Mouse (Mus musculus) ES-Bruce4 (cell line): Measurements from ENCODE around the gene Acacb.

Experiments
- CTCF ChIP-seq: IDR thresholded peaks from one replicate; pipeline ENCODE4 v1.8.1; 2011; ENCODE audit warnings: low read depth, low read length
- POLR2A ChIP-seq: IDR thresholded peaks from one replicate; pipeline ENCODE4 v1.8.1; 2011; ENCODE audit warnings: low read length; ENCODE audit not compliant: insufficient read depth

GRCm38 (mm10) chr5:114173877-114174581 lies 27.7 kb downstream of the Acacb start:
- TF ChIP-seq POLR2A (no peak), CTCF (no peak)
